Mouse (Mus musculus) thymus, postnatal 14 days (tissue): ENCODE results near the gene Spag8.

Experiments
- DNase-seq: peaks from one replicate; pipeline ENCODE4 v3.0.0; 2021

Spag8 gene

GRCm38 (mm10) chr4:43653161-43654015 lies at the start of gene Spag8:
TSS of gene Spag8 (minus strand) at chr4:43653594.
- DNase-seq = peak; percentile 44

GRCm38 (mm10) chr4:43700707-43701106 lies 47.3 kb upstream of the Spag8 start, which contains the start of gene Olfr70:
TSS of gene Olfr70 (minus strand) at chr4:43700807.
- no peak for DNase-seq

- DNase-seq = no peak
Observed at GRCm38 (mm10) chr4:43696561-43696960, 43.2 kb upstream of the Spag8 start.

GRCm38 (mm10) chr4:43695249-43695671 lies 41.9 kb upstream of the Spag8 start:
- DNase-seq = no peak

- no peak for DNase-seq
Observed at GRCm38 (mm10) chr4:43694439-43695248, 41.2 kb upstream of the Spag8 start.

GRCm38 (mm10) chr4:43693806-43694241 lies 40.4 kb upstream of the Spag8 start:
- no peak for DNase-seq

GRCm38 (mm10) chr4:43691026-43691425 lies 37.6 kb upstream of the Spag8 start:
- DNase-seq = no peak

- DNase-seq = no peak
Observed at GRCm38 (mm10) chr4:43690021-43690420, 36.6 kb upstream of the Spag8 start.

GRCm38 (mm10) chr4:43679416-43680043 lies 26.1 kb upstream of the Spag8 start:
- no peak for DNase-seq

GRCm38 (mm10) chr4:43678541-43678940 lies 25.1 kb upstream of the Spag8 start:
- no peak for DNase-seq

GRCm38 (mm10) chr4:43675608-43676007 lies 22.2 kb upstream of the Spag8 start:
- no peak for DNase-seq

- DNase-seq = no peak
Observed at GRCm38 (mm10) chr4:43674974-43675373, 21.6 kb upstream of the Spag8 start.

GRCm38 (mm10) chr4:43673703-43674102 lies 20.3 kb upstream of the Spag8 start:
- DNase-seq = no peak

- peak; percentile 83 for DNase-seq
Observed at GRCm38 (mm10) chr4:43672070-43672469, 18.7 kb upstream of the Spag8 start.

- no peak for DNase-seq
Observed at GRCm38 (mm10) chr4:43669428-43669794, 16.0 kb upstream of the Spag8 start.

GRCm38 (mm10) chr4:43668782-43669427 lies 15.5 kb upstream of the Spag8 start, which contains the start of the genes Tmem8b and Fam221b:
TSS of gene Tmem8b (plus strand) at chr4:43668971.
TSS of gene Fam221b (minus strand) at chr4:43669145.
- peak; percentile 93 for DNase-seq

GRCm38 (mm10) chr4:43666412-43666811 lies 13.0 kb upstream of the Spag8 start:
- DNase-seq = peak; percentile 27

- no peak for DNase-seq
Observed at GRCm38 (mm10) chr4:43657146-43657545, 3.8 kb upstream of the Spag8 start.

- DNase-seq = peak; percentile 95
Observed at GRCm38 (mm10) chr4:43656339-43657109, 3.1 kb upstream of the Spag8 start, which contains the start of gene Hint2. TSS of gene Hint2 (minus strand) at chr4:43656466.

GRCm38 (mm10) chr4:43655656-43656338 lies 2.4 kb upstream of the Spag8 start:
- DNase-seq = no peak

- no peak for DNase-seq
Observed at GRCm38 (mm10) chr4:43652726-43653125, 668 bp downstream of the Spag8 start.
